In the genomic region with DNA sequence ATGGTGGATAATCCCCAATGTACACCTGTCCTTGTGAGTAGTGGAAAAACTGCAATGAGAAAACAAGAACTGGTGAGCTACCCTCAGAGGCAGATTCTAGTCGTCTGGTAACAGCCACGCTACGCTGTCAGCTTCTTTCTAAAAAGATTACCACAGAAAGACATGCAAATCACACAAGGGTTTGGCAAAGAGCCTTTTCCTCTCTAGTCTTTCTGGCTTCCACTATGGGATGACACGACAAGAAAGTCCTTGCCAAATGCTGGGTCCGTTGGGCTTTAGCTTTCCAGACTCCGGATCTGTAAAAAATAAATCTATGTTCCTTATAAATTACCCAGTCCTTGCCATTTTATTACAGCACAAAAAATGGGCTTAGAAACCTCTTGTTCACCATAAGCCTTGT, we compare ENCODE assay signal across 16 mouse cellular contexts. TPM values are rescaled to one million over a fixed set of nuclear protein-coding genes. Genes with fewer than 3 reads are reported as not detected.
DNase-seq lines count a peak whose midpoint lies in the region; ATAC-seq and TF ChIP-seq lines count a peak whose summit lies in the region.
"Had no signal": no experiment of that assay in that cellular context is flagged by ENCODE, and none has a peak within 500 bp of the region (broad histone marks: within the 10 kb centered on the region; RNA-seq: fewer than 3 reads in every experiment).

No protein-coding gene starts in this region.

- H3K9me3 ChIP-seq in lung, embryonic 14.5 days (ENCODE audit: low read depth, low read length) = no peaks in the 10 kb centered on the region
- H3K9me3 ChIP-seq in CH12.LX (replicated peaks; ENCODE audit: low read length) = no peaks in the 10 kb centered on the region
- H3K9me3 ChIP-seq: liver, embryonic 13.5 days; neural tube, embryonic 12.5 days had no signal

- no peak for TF ChIP-seq CTCF in heart, adult 2 months (IDR thresholded peaks at IDR 0.05)
- TF ChIP-seq CTCF in lung, embryonic 14.5 days (IDR thresholded peaks at IDR 0.05; ENCODE audit: low read depth) = no peak
- no peak for TF ChIP-seq CTCF in lung, adult 2 months (IDR thresholded peaks at IDR 0.05; ENCODE audit: insufficient read depth, low read length)
- no peak for TF ChIP-seq CTCF in CH12.LX (conservative IDR thresholded peaks at IDR 0.05 in 1 of 2, IDR thresholded peaks at IDR 0.05 in 1 of 2; ENCODE audit: low read depth in 2 of 2, low read length in 2 of 2)

- H3K4me3 ChIP-seq in heart, adult 2 months = no peak overlapping the region
- H3K4me3 ChIP-seq in lung, embryonic 14.5 days (ENCODE audit: low read depth, low read length) = no peak overlapping the region
- no peak overlapping the region for H3K4me3 ChIP-seq in lung, adult 2 months (replicated peaks; ENCODE audit: extremely low read depth, low read depth, low read length)
- H3K4me3 ChIP-seq in CH12.LX (replicated peaks in 1 of 3; ENCODE audit: low read depth in 2 of 3, low read length in 2 of 3, poor library complexity in 1 of 3) = no peak overlapping the region
- H3K4me3 ChIP-seq: erythroblast, embryonic 14.5 days; left cerebral cortex, adult 2 months; liver, embryonic 13.5 days; neural tube, embryonic 12.5 days had no signal

- H3K36me3 ChIP-seq in heart, adult 2 months (ENCODE audit: control insufficient read depth, insufficient read depth, low read length) = no peaks in the 10 kb centered on the region
- H3K36me3 ChIP-seq in lung, embryonic 14.5 days (ENCODE audit: insufficient read depth) = peaks cover 73% of the 10 kb centered on the region
- peaks cover 0 to 26% of the 10 kb centered on the region in 2 experiments for H3K36me3 ChIP-seq in CH12.LX (replicated peaks in 1 of 2; ENCODE audit: control insufficient read depth in 1 of 2, insufficient read depth in 1 of 2, low read length in 1 of 2)

- no peaks in the 10 kb centered on the region for H3K27me3 ChIP-seq in heart, adult 2 months (ENCODE audit: control insufficient read depth, insufficient read depth, low read length)
- H3K27me3 ChIP-seq in lung, embryonic 14.5 days (ENCODE audit: insufficient read depth, low read length) = no peaks in the 10 kb centered on the region
- H3K27me3 ChIP-seq in CH12.LX (replicated peaks) = no peaks in the 10 kb centered on the region
- H3K27me3 ChIP-seq: liver, embryonic 13.5 days; neural tube, embryonic 12.5 days had no signal

- TF ChIP-seq EP300 in heart, adult 2 months (IDR thresholded peaks at IDR 0.05; ENCODE audit: insufficient read depth, low read depth, low read length) = no peak
- no peak for TF ChIP-seq EP300 in CH12.LX (IDR thresholded peaks at IDR 0.05; ENCODE audit: low read length)

- peak; percentile 40 for DNase-seq in adrenal gland, postnatal 10 days
- DNase-seq in adrenal gland, adult 8-10 months = no peak
- peak; percentile 74 for DNase-seq in heart, adult 11 months
- no peak for DNase-seq in heart, adult 2 months
- peak; percentile 69 for DNase-seq in lung, embryonic 14.5 days
- no peak for DNase-seq in lung, adult 2 months
- peak; percentile 45 for DNase-seq in CH12.LX (ENCODE audit: extremely low read depth)
- DNase-seq: cerebellum, adult 18-20 months; kidney, adult 18-20 months; kidney, postnatal 10 days; liver, embryonic 13.5 days; thymus, postnatal 36 days had no signal

- no peak overlapping the region for H3K4me2 ChIP-seq in lung, embryonic 14.5 days
- peak overlapping the region; percentile 40 for H3K4me2 ChIP-seq in CH12.LX (ENCODE audit: insufficient read depth, low read depth, poor library complexity, severe bottlenecking)
- H3K4me2 ChIP-seq: liver, embryonic 13.5 days; neural tube, embryonic 12.5 days had no signal

- WGBS in heart, adult 2 months = 49% methylated on average over 6 of the region's 6 CpGs
- WGBS in lung, embryonic 14.5 days = 60% methylated on average over 6 of the region's 6 CpGs
- 71% methylated on average over 6 of the region's 6 CpGs for WGBS in lung, adult 2 months

- TF ChIP-seq POLR2A in heart, adult 2 months (IDR thresholded peaks at IDR 0.05; ENCODE audit: insufficient read depth, low read depth, low read length) = no peak
- no peak for TF ChIP-seq POLR2A in lung, adult 2 months (IDR thresholded peaks at IDR 0.05; ENCODE audit: borderline replicate concordance, extremely low read depth, low read depth, low read length)
- no peak for TF ChIP-seq POLR2A in CH12.LX (IDR thresholded peaks at IDR 0.05; ENCODE audit: low read depth, low read length)

- ATAC-seq in lung, embryonic 14.5 days (ENCODE audit: insufficient read depth) = no peak
- ATAC-seq in cerebellum, adult (ENCODE audit: insufficient number of reproducible peaks, low FRiP score, low TSS enrichment) = no peak

- in situ Hi-C loops in CH12.LX (cut with MboI; ENCODE audit: low pct_ligation_motif_present, low pct_unique_long_range_greater_than_20kb, low sequenced_read_pairs) = no loop called here

- intact Hi-C loops in heart, adult 2 months (cut with DNase I) = loop anchor here (2.0 kb wide), 1 partner anchor 17 kb away; no protein-coding TSS in a partner anchor

- no peak overlapping the region for H3K9ac ChIP-seq in heart, adult 2 months (ENCODE audit: low read depth, low read length)
- no peak overlapping the region for H3K9ac ChIP-seq in lung, embryonic 14.5 days
- H3K9ac ChIP-seq in CH12.LX (ENCODE audit: insufficient read depth, low read depth) = no peak overlapping the region
- H3K9ac ChIP-seq: liver, embryonic 13.5 days; neural tube, embryonic 12.5 days had no signal

- dilution Hi-C loops in CH12.LX (cut with MboI; ENCODE audit: extremely low pct_ligation_motif_present, extremely low pct_unique_long_range_greater_than_20kb, low sequenced_read_pairs) = no loop called here

- H3K27ac ChIP-seq in heart, adult 2 months = no peak overlapping the region
- H3K27ac ChIP-seq in lung, embryonic 14.5 days (ENCODE audit: low read depth) = no peak overlapping the region
- no peak overlapping the region for H3K27ac ChIP-seq in CH12.LX (ENCODE audit: insufficient read depth, low read depth)
- H3K27ac ChIP-seq: left cerebral cortex, adult 2 months; liver, embryonic 13.5 days; neural tube, embryonic 12.5 days had no signal

- no peak for TF ChIP-seq RAD21 in CH12.LX (IDR thresholded peaks at IDR 0.05; ENCODE audit: low read depth, low read length)

- H3K4me1 ChIP-seq in heart, adult 2 months (ENCODE audit: control insufficient read depth, insufficient read depth, low read length) = no peaks in the 10 kb centered on the region; the same call in 1 of the 2 replicates
- no peaks in the 10 kb centered on the region; the same call in 1 of the 2 replicates for H3K4me1 ChIP-seq in lung, embryonic 14.5 days (ENCODE audit: insufficient read depth)
- no peaks in the 10 kb centered on the region; the same call in 1 of the 2 replicates for H3K4me1 ChIP-seq in lung, adult 2 months (ENCODE audit: control insufficient read depth, insufficient read depth, low read length)
- peaks cover 10 to 73% of the 10 kb centered on the region in 2 experiments for H3K4me1 ChIP-seq in CH12.LX (ENCODE audit: control insufficient read depth in 1 of 2, insufficient read depth in 2 of 2)

- no peaks in the 10 kb centered on the region for H3K79me2 ChIP-seq in heart, adult 2 months (replicated peaks; ENCODE audit: control insufficient read depth, insufficient read depth, low read length)
- no peaks in the 10 kb centered on the region for H3K79me2 ChIP-seq in CH12.LX (replicated peaks; ENCODE audit: control insufficient read depth, extremely low read depth, insufficient read depth, poor library complexity, severe bottlenecking)

TF ChIP-seq in CH12.LX, 34 proteins besides CTCF, POLR2A, EP300 and RAD21:
- peak; percentile 18; the same call in 1 of the 2 replicates for TF ChIP-seq ETS1 (conservative IDR thresholded peaks at IDR 0.05; ENCODE audit: low read depth, low read length)
- TF ChIP-seq JUND (conservative IDR thresholded peaks at IDR 0.05; ENCODE audit: low read depth, low read length) = no peak
TF ChIP-seq in CH12.LX: peak in this region for 1.

RNA-seq across cellular contexts. Expression of gene Mpzl1, which starts 28.6 kb away (rescaled TPM):
- total RNA-seq in adrenal gland, postnatal 10 days (2021) = 10 to 100 TPM; 46.1 to 56.6 TPM
- 10 to 100 TPM; 14.6 to 25.4 (median 22.3) TPM for total RNA-seq in adrenal gland, adult 8-10 months (2022)
- 10 to 100 TPM; 15.1 to 19.7 TPM for total RNA-seq in heart, adult 2 months (2021)
- polyA plus RNA-seq in heart, adult 2 months (2012; rRNA removed) = 18.3 and 25.6 TPM in 2 replicates
- polyA plus RNA-seq in lung, embryonic 14.5 days (2014; fragmentation: Nextera tagmentation; extraction: Ambion mirVana) = 208 and 220 TPM in 2 replicates
- polyA plus RNA-seq in lung, adult 2 months (2012; rRNA removed) = 33.6 and 47.2 TPM in 2 replicates
- total RNA-seq in CH12.LX (2012; rRNA removed) (5.0 and 6.5 TPM in 2 replicates), CH12.LX (2014; rRNA removed) (2.0 and 2.8 TPM in 2 replicates)
- polyA plus RNA-seq in CH12.LX (2012; ENCODE audit: insufficient read length, low read depth) = 6.2 and 6.7 TPM in 2 replicates

Comparison
In these comparisons a context has a peak if more than half of its experiments do, and no peak if none do; other contexts are left out.
1. DNase-seq: peak in adrenal gland, postnatal 10 days (single experiment), heart, adult 11 months (single experiment), lung, embryonic 14.5 days (single experiment) and CH12.LX (single experiment); none in adrenal gland, adult 8-10 months (single experiment), heart, adult 2 months (0 of 2) and lung, adult 2 months (single experiment).